Mouse (Mus musculus) lung, postnatal 0 days (tissue): ENCODE data around the gene Fbxw4.

Experiments used
- CTCF ChIP-seq: IDR thresholded peaks from 2 replicates; pipeline ENCODE4 v1.5.1; 2016; ENCODE audit warnings: antibody characterized with exemption, mild to moderate bottlenecking
- EP300 ChIP-seq: IDR thresholded peaks from 2 replicates; pipeline ENCODE4 v1.6.1; 2016; ENCODE audit warnings: antibody characterized with exemption, mild to moderate bottlenecking, control low read depth

GRCm38 (mm10) chr19:45658556-45659268 is 1.4 kb downstream of the Fbxw4 start:
- TF ChIP-seq CTCF (no peak), EP300 (no peak)
